Mouse (Mus musculus) heart, postnatal 25 days (tissue): ENCODE measurements around the gene Gm3604. TPM values are rescaled to one million over a fixed set of nuclear protein-coding genes. Genes with fewer than 3 reads are reported as not detected.
"Not testable (repeated sequence)": the region's sequence is repeated elsewhere in the genome, so short reads cannot be mapped to it uniquely, and the experiment has no call there.

Experiments
- DNase-seq: peaks from one replicate; pipeline ENCODE4 v3.0.0; 2022; ENCODE audit warnings: low spot score
- intact Hi-C: fragments of 180-260 bp; cut with DNase I; formaldehyde crosslinking; loops from one replicate; pipeline ENCODE4 v1.15.1; 2025
- microRNA-seq: library from miRNA; unstranded; fragments of <30 nt; microRNA quantifications from one replicate; pipeline ENCODE4 v1.2.0, GENCODE M21; 2022
- total RNA-seq, 2 experiments: library from RNA; stranded (reverse); gene quantifications; 2 replicates each; pipeline ENCODE4 v1.2.3; 2021

Gm3604 gene
- total RNA-seq: under 1 TPM; 0.47 to 0.53 TPM

- intact Hi-C loops: not testable (repeated sequence)
- DNase-seq: peak; percentile 28
Observed at GRCm38 (mm10) chr13:62382952-62383351, at the start of gene Gm3604. Gene Gm3604, minus strand, starts transcription at chr13:62383177.

GRCm38 (mm10) chr13:62399206-62399605, 16.2 kb upstream of the Gm3604 start:
- intact Hi-C loops, DNase-seq: not testable (repeated sequence)

GRCm38 (mm10) chr13:62390076-62390620, 7.2 kb upstream of the Gm3604 start:
- DNase-seq: not testable (repeated sequence)

GRCm38 (mm10) chr13:62331786-62332185, 51.2 kb downstream of the Gm3604 start:
- DNase-seq: no peak
- intact Hi-C loops: no loop called here

More at GRCm38 (mm10) chr13:62390076-62390620, 7.2 kb upstream of the Gm3604 start:
- intact Hi-C loops: not testable (repeated sequence)

- DNase-seq: no peak
- intact Hi-C loops: no loop called here
Observed at GRCm38 (mm10) chr13:62331381-62331780, 51.6 kb downstream of the Gm3604 start.

Small RNA genes within 50 kb of the gene (microRNA-seq; reads per million reads assigned to microRNA genes)
- not detected for gene Gm25933

Other genes starting within 250 kb of the Gm3604 start
- 1 to 10 TPM; 5.1 to 7.5 TPM for gene Gm49359, start 83.7 kb upstream of the Gm3604 start, total RNA-seq
- gene Zfp935, start 175.3 kb upstream of the Gm3604 start, total RNA-seq: 1 to 10 TPM in 1 of 2 experiments, not detected in 1; 2.1 TPM
- gene Zfp934, start 188.0 kb upstream of the Gm3604 start, total RNA-seq: 1 to 10 TPM; 3.7 to 5.2 TPM
- gene 6720489N17Rik, start 241.0 kb upstream of the Gm3604 start, total RNA-seq: under 1 TPM; 0.88 to 0.89 TPM